Mouse (Mus musculus) forelimb bud, embryonic 11.5 days (tissue): ENCODE results near the gene Olfr642.

ENCODE experiments used
- DNase-seq: peaks from one replicate; pipeline ENCODE4 v3.0.0-alpha.2; 2012; ENCODE audit warnings: low read depth, low spot score

Gene Olfr642

GRCm38 (mm10) chr7:104052566-104052965 lies at the start of gene Olfr642:
TSS of gene Olfr642 (minus strand) at chr7:104052666.
- no peak for DNase-seq

DNA sequence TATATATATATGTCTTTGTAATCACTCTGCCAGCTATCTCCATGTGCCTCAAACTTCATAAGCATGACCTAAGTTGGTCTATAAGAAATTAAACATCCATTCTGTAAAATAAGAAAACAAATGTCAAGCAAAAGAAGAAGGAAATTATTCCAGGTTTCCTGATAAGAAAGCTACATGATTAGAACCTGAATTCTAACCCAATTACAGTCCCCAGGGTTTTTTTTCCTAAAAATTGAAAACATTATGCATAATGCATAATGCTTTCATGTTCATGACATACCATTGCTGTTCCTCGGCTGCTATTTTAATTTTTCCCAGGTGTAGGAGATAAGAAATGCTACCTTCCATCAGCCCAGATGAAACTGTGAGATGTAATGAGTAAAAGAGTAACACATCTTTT lies 32.9 kb upstream of the Olfr642 start, which contains the start of gene Olfr645:
TSS of gene Olfr645 (minus strand) at position 101 of the 400 bp plus-strand sequence.
- DNase-seq: no peak

GRCm38 (mm10) chr7:104071769-104072168 lies 19.3 kb upstream of the Olfr642 start, which contains the start of gene Olfr644:
TSS of gene Olfr644 (minus strand) at chr7:104071869.
- no peak for DNase-seq

GRCm38 (mm10) chr7:104061345-104061744 lies 8.9 kb upstream of the Olfr642 start, which contains the start of gene 4930516K23Rik:
TSS of gene 4930516K23Rik (minus strand) at chr7:104061445.
- DNase-seq: no peak

DNA sequence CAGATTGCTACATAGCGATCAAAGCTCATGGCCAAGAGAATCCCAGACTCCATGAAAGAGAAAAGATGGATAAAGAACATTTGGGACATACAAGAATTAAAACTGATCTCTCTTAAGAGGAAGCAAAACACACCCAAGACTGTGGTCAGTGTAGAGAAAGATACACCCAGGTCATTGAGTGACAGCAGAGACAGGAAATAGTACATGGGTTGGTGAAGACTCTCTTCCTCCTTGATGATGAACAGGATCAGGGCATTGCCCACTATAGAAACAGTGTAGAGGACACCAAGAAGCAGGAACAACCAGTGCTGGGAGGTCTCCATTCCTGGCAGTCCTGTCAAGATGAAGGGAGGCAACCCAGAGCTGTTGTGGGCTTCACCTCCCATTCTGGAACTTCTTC lies 6.7 kb upstream of the Olfr642 start:
- no peak for DNase-seq

DNA sequence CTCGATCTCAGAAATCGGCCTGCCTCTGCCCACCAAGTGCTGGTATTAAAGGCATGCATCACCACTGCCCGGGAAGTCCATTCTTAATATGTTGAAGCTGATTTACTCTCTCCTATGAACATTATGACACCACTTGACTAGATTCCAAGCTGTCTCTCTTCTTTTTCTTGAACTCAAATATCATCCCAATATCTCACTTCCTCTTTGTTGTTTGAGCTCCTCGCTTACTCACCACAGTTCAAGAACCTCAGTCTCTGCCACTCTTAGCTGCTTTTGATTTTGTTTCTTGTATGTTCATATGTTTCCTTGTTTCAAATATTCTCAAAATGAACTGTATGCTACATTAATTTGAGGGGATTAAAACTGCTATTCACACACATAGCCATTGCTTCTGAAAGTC lies 1.7 kb downstream of the Olfr642 start:
- no peak for DNase-seq

- no peak for DNase-seq
Observed at GRCm38 (mm10) chr7:104035145-104035544, 17.3 kb downstream of the Olfr642 start, which contains the start of gene Olfr641. TSS of gene Olfr641 (plus strand) at chr7:104035445.

- DNase-seq: no peak
Observed at GRCm38 (mm10) chr7:104026978-104027377, 25.5 kb downstream of the Olfr642 start.

GRCm38 (mm10) chr7:104025473-104025872 lies 27.0 kb downstream of the Olfr642 start, which contains the start of gene Olfr640:
TSS of gene Olfr640 (minus strand) at chr7:104025573.
- DNase-seq: no peak

DNA sequence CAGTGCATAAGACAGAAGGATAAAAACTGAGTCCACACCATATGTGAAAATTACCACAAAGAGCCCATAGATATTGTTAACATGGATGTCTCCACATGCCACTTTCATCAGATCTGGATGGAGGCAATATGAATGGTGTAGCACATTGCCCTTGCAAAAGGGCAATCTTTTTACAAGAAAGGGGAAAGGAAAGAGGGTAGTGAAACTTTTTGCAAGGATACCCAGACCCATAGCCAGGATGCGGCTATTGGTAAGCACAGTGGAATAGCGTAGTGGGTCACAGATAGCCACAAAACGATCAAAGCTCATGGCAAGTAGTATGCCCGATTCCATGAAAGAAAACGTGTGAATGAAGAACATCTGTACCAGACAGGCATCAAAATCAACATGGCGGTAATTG lies 30.8 kb downstream of the Olfr642 start:
- no peak for DNase-seq

GRCm38 (mm10) chr7:104018953-104019352 lies 33.5 kb downstream of the Olfr642 start:
- no peak for DNase-seq

GRCm38 (mm10) chr7:104017203-104017602 lies 35.3 kb downstream of the Olfr642 start, which contains the start of gene Olfr639:
TSS of gene Olfr639 (minus strand) at chr7:104017303.
- no peak for DNase-seq

- DNase-seq: no peak
Observed at GRCm38 (mm10) chr7:103999124-103999523, 53.3 kb downstream of the Olfr642 start.

- DNase-seq: no peak
Observed at GRCm38 (mm10) chr7:103998446-103998845, 54.0 kb downstream of the Olfr642 start, which contains the start of gene Olfr638. TSS of gene Olfr638 (plus strand) at chr7:103998746.
